Mouse (Mus musculus) ovary, postnatal 36 days (tissue): Measurements from ENCODE around the gene Hoxb4.

Experiments used
- DNase-seq: peaks from one replicate; pipeline ENCODE4 v3.0.0; 2022; ENCODE audit warnings: low spot score, mixed read lengths

The Hoxb4 gene

GRCm38 (mm10) chr11:96317608-96318367 is at the start of gene Hoxb4:
Hoxb4 (plus strand) TSS chr11:96318267.
- no peak for DNase-seq

- peak; percentile 72 for DNase-seq
Observed at GRCm38 (mm10) chr11:96269869-96270268, 48.2 kb upstream of the Hoxb4 start.

GRCm38 (mm10) chr11:96270996-96271540 is 47.0 kb upstream of the Hoxb4 start, which contains the start of gene Hoxb9:
Hoxb9 (plus strand) TSS chr11:96271457.
- no peak for DNase-seq

GRCm38 (mm10) chr11:96271541-96272011 is 46.5 kb upstream of the Hoxb4 start:
- peak; percentile 45 for DNase-seq

- DNase-seq: no peak
Observed at GRCm38 (mm10) chr11:96272024-96272921, 45.8 kb upstream of the Hoxb4 start.

- DNase-seq: no peak
Observed at GRCm38 (mm10) chr11:96274428-96274827, 43.6 kb upstream of the Hoxb4 start.

GRCm38 (mm10) chr11:96275896-96276295 is 42.2 kb upstream of the Hoxb4 start:
- DNase-seq: no peak

GRCm38 (mm10) chr11:96277151-96278044 is 40.7 kb upstream of the Hoxb4 start:
- DNase-seq: no peak

- no peak for DNase-seq
Observed at GRCm38 (mm10) chr11:96278324-96278723, 39.7 kb upstream of the Hoxb4 start.

GRCm38 (mm10) chr11:96278773-96279172 is 39.3 kb upstream of the Hoxb4 start:
- DNase-seq: peak; percentile 79

- no peak for DNase-seq
Observed at GRCm38 (mm10) chr11:96279421-96280233, 38.4 kb upstream of the Hoxb4 start.

GRCm38 (mm10) chr11:96280399-96281378 is 37.4 kb upstream of the Hoxb4 start:
- no peak for DNase-seq

- DNase-seq: no peak
Observed at GRCm38 (mm10) chr11:96281396-96281795, 36.7 kb upstream of the Hoxb4 start.

- DNase-seq: no peak
Observed at GRCm38 (mm10) chr11:96281855-96282570, 36.1 kb upstream of the Hoxb4 start, which contains the start of gene Hoxb8. Hoxb8 (plus strand) TSS chr11:96281905.

GRCm38 (mm10) chr11:96282795-96283430 is 35.2 kb upstream of the Hoxb4 start:
- no peak for DNase-seq

- peak; percentile 37 for DNase-seq
Observed at GRCm38 (mm10) chr11:96284041-96284749, 33.9 kb upstream of the Hoxb4 start.
